Mouse (Mus musculus) adrenal gland, postnatal 4 days (tissue): Measurements from ENCODE around the gene Mrpl16. TPM values are rescaled to one million over a fixed set of nuclear protein-coding genes. Genes with fewer than 3 reads are reported as not detected.

Source experiments
- DNase-seq, 2 experiments: peaks; one replicate each; pipeline ENCODE4 v3.0.0; 2021 to 2022; ENCODE audit warnings: low spot score in 2 of 2, mixed read lengths in 2 of 2
- long read RNA-seq, 2 experiments: library from polyadenylated mRNA; stranded (forward); transcript quantifications; one replicate each; pipeline ENCODE4 v2.0.0; 2021
- total RNA-seq, 2 experiments: library from RNA; stranded (reverse); gene quantifications; 2 replicates each; pipeline ENCODE4 v1.2.3; 2021

The Mrpl16 gene
- 10 to 100 TPM; 48.8 to 53.8 TPM for total RNA-seq
- long read RNA-seq, experiment 1, transcript Mrpl16-201 (4 exons, 1,162 nt): major isoform, 33 of 57 reads
- long read RNA-seq, experiment 1, partial matches to known transcripts: 24 of 57 reads
- long read RNA-seq, experiment 1, other reads (novel, unspliced or antisense): 0 of 57 reads
- long read RNA-seq, experiment 2, transcript Mrpl16-201 (4 exons, 1,162 nt): major isoform, 50 of 59 reads
- long read RNA-seq, experiment 2, partial matches to known transcripts: 9 of 59 reads
- long read RNA-seq, experiment 2, other reads (novel, unspliced or antisense): 0 of 59 reads

DNA sequence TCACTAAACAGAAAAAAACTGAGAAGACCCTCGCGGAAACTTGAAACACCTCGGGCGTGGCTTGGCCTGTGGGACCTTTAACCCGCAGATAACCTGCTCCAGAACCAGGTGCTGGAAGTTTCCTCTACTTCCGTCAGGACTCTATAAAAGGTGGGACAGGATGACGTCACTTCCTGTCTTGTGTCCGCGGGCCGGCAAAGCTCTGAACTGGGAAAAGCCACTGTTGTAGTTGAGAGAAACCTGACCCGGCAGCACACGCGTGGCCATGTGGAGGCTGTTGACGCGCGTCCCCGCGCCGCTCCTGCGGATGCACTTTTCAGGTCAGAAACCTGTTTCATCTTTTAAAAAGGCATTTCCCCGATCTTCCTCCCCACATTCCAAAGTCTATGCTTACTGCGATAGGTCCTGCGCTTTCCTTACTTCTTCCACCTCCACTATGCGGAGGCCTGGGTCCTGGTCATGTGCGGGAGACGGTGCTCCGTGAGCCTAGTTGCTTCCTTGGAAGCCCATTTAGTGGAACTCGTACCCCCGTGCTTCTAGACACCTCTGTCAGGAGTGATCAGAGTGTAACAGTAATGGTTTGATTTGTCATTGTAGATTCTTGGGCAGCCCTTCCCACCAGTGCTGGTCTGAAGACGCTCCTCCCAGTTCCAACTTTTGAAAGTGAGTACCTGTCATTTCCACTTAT, at the start of gene Mrpl16:
Gene Mrpl16, plus strand, starts transcription at position 187 of the 688 bp plus-strand sequence.
- peak; percentile 65 to 73 for DNase-seq

DNA sequence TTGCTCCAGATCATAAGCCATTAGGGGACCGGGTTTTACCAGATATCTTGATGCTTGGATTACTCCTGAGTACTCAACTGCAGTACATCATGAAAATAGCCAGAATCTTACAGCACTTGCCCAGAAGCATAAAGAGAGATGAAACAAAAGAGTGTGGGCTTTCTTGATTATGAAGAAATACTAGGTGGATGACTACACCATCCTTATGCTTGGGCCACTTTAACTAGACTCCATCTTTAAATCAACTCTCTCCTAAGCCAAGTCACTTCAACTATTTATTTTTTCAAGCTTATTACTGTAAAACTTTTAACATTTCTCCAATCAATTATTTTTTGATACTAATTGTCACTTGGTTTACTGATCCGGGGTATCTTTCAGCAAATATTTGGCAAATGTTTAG, 46.3 kb upstream of the Mrpl16 start:
- no peak for DNase-seq

GRCm38 (mm10) chr19:11724275-11724674, 45.9 kb upstream of the Mrpl16 start:
- DNase-seq: no peak

GRCm38 (mm10) chr19:11725915-11726314, 44.3 kb upstream of the Mrpl16 start:
- DNase-seq: no peak

DNA sequence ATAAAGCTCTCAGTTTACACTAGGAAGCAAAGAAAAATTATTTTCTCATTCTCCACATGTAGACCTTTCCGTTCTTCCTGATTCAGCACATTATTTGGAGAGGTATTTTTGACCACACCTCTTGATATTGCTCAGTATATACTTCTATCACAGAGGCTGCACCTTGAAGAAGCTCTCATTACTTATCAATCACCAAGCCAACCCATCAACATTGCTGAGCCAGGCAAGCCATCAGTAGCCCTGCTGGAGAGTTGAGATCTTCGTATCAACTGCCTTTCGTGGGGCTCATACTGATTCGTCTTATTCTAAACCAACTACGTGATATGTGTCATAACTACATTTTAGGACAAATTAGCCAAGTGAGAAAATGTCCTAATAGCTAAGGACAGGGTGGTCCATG, 42.9 kb upstream of the Mrpl16 start:
- DNase-seq: no peak

DNA sequence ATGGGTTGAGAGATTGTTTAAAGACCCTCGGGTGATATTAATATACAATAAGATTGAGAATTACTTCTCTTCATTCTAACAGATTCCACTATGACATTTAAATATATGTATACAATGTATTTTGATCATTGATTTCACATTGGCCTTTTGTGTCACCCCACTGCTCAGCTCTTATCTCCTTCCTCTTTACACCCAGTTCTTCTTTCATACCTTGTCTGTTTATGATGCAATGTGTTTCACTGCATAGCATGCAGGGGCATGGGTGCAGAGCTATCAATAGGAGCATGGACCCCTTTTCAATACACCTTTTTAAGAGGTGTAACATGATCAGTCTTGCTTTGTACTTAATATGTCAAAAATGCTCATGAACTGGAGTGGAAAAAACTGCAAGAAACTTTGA, 39.9 kb upstream of the Mrpl16 start:
- no peak for DNase-seq

DNA sequence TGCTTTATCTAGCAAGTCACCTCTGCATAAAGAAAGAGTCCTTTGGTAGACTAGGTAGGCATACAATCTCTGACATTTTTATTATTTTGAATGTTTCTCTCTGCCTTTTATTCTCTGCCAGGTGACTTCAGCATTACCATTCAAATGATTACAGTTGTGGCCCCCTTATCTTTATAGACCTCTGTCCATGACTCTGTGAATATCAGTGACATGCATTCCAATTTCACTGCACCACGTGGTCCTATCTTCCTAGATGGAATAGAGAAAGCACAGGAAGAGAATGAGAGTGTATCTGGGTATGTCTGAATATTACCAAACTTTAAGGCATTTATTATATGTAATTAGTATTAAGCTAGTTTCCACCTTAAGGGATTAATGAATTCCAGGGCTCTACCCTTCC, 33.7 kb upstream of the Mrpl16 start:
- no peak for DNase-seq

DNA sequence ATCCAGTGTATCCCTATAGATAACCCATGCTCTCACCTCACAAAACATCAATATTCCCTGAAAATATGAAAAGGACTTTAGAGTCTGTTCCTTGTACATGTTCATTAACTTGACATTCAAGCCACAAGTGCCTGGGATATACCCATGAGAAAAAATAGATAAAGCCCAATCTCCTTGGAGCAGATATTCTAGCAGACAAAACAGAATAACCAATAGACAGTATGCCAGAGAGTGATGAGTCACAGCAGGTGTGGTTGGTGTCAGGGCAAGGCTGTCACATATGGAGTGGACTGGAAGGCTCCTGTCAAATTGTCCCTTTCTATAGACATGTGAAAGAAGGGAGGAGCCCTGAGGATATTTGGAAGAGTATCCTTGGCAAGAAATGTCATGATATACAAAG, 24.5 kb upstream of the Mrpl16 start:
- DNase-seq: no peak

DNA sequence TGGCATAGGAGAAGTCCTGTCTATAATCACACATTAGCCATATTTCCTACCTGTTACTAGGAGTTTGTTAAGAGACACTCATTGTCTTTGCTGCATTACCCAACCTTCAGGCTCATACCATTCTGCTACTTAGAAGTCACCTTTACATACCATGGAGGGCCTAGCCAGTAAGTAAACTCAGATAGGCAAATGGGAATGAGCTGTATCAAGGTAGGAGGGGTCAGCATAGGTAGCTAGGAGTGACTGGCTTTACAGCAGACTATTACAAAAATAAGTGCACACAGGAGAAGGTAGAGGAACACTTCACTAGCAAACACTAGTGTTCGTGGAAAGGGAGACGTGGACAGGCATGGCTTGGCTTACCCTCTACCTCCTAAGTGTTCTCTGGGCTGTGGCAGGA, 22.9 kb upstream of the Mrpl16 start, which contains the start of gene Gif:
Gene Gif, plus strand, starts transcription at position 257 of the 400 bp plus-strand sequence.
- no peak for DNase-seq

DNA sequence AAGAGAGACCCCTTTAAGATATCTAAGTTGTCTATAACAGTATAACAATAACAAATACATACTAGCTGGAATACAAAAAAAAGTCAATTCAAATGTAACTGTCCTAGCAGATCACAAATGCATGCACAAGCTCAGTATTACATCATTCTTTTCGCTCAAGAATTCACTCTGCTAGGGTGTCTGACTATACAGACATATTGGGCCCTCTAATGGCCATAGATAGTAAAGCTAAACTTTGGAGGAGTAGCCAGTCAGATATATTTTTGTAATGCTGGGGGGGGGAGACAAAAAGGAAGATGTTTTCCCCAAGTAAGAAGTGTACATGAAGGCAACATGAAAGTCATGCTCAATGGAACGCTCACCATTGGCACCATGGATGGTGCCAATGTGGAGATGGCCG, 5.1 kb upstream of the Mrpl16 start:
- no peak for DNase-seq

GRCm38 (mm10) chr19:11766413-11766812, 3.8 kb upstream of the Mrpl16 start:
- no peak for DNase-seq

DNA sequence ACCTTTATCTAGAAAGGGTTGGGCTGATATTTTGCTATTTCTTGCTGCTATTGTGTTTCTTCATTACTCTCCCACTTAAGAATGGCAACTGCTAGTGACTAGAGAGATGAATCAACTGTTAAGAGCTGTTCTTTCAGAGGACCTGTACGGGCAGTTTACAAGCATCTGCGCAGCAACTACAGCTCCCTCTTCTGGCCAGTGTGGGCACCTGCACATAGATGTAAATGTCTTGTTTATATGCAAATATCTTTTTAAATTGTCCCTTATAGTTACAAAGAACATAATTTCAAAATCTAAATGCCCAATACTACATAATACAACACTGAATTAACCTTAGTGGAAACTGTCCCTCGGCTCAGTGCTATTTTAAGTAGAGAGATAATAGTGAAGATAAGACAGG, 2.0 kb upstream of the Mrpl16 start:
- DNase-seq: no peak

GRCm38 (mm10) chr19:11769257-11769920, 802 bp upstream of the Mrpl16 start:
- DNase-seq: no peak

DNA sequence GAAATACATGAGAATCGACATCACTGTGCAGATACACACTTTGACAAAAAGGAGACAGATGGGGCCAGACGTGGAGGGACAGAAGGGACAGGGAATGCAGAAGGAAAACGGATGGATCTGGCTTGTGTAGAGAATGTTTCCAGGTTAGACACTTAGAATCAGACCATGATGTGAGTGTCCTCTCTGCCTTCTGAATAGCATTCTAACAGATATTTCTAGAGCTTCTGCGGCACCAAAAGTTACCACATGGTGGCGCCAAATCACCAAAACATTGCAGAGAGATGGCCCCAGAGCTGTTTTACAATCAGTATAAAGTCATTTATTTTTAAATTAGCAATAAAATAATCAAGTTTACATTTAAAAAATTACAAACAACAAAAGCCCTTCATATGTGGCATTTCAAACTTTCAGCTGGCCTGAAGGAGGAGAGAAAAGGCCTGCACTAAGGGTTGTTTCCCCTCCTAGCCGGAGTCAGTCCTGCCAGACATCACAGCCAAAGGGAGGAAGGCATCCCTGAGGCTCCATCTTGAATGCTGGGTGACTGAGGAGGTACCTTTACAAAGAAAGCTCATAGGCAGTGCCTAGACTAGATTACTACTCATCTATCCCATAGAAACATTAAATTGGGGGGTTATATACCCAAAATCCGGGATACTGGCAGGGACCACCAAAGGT, 7.1 kb downstream of the Mrpl16 start:
- peak in 1 of 2 experiments; percentile 27 for DNase-seq

DNA sequence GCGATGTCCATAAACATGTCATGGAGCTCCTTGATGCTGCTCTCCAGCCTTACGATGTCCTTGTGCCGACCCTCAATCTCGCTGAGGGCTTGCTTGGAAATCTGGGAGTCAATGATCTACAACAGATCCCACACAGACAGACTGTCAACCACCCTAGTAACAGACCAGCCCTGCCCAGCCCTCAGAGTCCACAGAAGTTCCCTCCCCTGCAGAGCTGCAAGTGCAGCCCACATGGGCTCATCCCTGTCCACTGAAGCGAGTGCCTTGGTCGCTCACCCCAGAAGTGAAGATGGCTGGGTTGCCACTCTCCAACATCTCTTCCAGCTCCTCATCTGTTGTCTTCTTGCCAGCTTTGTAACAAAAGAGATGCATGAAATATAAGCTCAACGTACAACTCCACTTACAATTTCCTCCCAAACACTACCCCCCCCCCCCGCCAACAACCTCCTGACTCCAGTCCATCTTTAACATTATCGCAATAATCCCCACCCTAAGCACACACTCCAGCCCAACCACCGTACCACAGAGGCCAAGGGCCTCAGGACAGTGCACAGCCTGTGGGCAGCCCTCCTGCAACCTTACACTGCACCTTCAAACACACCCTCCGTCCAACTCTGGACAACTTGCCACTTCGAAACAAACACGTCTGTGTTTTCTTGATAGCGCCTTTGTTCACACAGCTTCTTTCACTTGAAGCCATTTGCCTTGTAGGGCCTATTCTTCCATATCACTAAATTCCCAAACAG, 15.4 kb downstream of the Mrpl16 start:
- no peak for DNase-seq

GRCm38 (mm10) chr19:11787826-11788225, 17.6 kb downstream of the Mrpl16 start:
- no peak for DNase-seq

GRCm38 (mm10) chr19:11788876-11789275, 18.7 kb downstream of the Mrpl16 start:
- no peak for DNase-seq

- no peak for DNase-seq
Observed at GRCm38 (mm10) chr19:11791825-11792224, 21.6 kb downstream of the Mrpl16 start.

- DNase-seq: no peak
Observed at GRCm38 (mm10) chr19:11793741-11794359, 23.7 kb downstream of the Mrpl16 start.

DNA sequence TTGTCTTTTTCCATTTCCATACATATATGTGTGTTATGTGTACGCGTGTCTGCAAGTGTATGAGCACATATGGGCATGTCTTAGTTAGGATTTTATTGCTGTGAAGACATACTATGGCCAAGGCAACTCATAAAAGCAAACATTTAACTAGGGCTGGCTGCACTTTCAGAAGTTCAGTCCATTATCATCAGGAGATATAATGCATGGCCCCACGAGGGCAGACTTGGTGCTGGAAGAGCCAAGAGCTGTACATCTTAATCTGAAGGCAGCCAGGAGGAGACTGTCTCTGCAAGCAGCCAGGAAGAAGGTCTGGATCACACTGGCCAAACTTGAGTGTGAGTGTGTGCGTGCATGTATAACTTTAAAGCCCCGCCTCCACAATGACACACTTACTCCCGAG, 24.3 kb downstream of the Mrpl16 start:
- no peak for DNase-seq
